9 mouse cellular contexts compared by ENCODE assay signal in the genomic region with DNA sequence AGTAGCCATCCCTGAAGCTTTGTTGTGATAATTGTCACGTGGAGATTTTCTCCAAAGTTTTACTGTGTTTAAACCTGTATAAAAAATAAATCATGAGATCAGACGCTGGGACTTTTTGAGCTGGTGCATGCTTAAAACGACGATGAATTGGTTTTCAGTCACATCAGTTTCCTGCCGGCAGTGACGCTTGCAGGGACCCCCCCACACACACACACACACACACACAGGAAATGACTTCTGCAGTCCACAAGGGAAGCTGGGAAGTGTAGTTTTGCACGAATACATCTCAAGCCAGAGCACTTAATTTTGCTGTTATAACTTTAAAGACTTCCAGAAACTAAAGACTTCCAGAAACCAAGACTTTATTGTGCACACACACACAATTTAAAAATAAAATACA. TPM values are rescaled to one million over a fixed set of nuclear protein-coding genes. Genes with fewer than 3 reads are reported as not detected.
A peak's percentile ranks its signal among the peaks of the same experiment; 100 is the strongest.
DNase-seq lines count a peak whose midpoint lies in the region; ATAC-seq lines count a peak whose summit lies in the region.
"Had no signal": no experiment of that assay in that cellular context is flagged by ENCODE, and none has a peak within 500 bp of the region (broad histone marks: within the 10 kb centered on the region; RNA-seq: fewer than 3 reads in every experiment).

No protein-coding gene starts in this region.

- no peak overlapping the region for H3K4me3 ChIP-seq in neural tube, embryonic 12.5 days
- H3K4me3 ChIP-seq in embryonic facial prominence, embryonic 10.5 days: peak overlapping the region; percentile 17; the same call in 1 of the 2 replicates
- H3K4me3 ChIP-seq in hindbrain, embryonic 12.5 days: no peak overlapping the region
- no peak overlapping the region for H3K4me3 ChIP-seq in stomach, embryonic 15.5 days (replicated peaks)
- H3K4me3 ChIP-seq: midbrain, embryonic 12.5 days had no signal

- WGBS in neural tube, embryonic 12.5 days: 50% methylated on average over 7 of the region's 7 CpGs
- WGBS in embryonic facial prominence, embryonic 10.5 days: 50% methylated on average over 7 of the region's 7 CpGs
- 53% methylated on average over 7 of the region's 7 CpGs for WGBS in hindbrain, embryonic 12.5 days
- WGBS in stomach, embryonic 15.5 days: 15% methylated on average over 7 of the region's 7 CpGs

- H3K4me2 ChIP-seq in neural tube, embryonic 12.5 days (replicated peaks): 0 out of 2 replicates have a peak overlapping the region, but pooled peaks have one; percentile 14
- peak overlapping the region; percentile 27 for H3K4me2 ChIP-seq in hindbrain, embryonic 12.5 days (replicated peaks)
- H3K4me2 ChIP-seq in stomach, embryonic 15.5 days: peak overlapping the region; percentile 36
- H3K4me2 ChIP-seq: midbrain, embryonic 12.5 days had no signal

- H3K27me3 ChIP-seq in neural tube, embryonic 12.5 days (replicated peaks): no peaks in the 10 kb centered on the region
- H3K27me3 ChIP-seq in embryonic facial prominence, embryonic 10.5 days (replicated peaks; ENCODE audit: low read depth, poor library complexity, severe bottlenecking): no peaks in the 10 kb centered on the region
- H3K27me3 ChIP-seq in hindbrain, embryonic 12.5 days: no peaks in the 10 kb centered on the region
- no peaks in the 10 kb centered on the region for H3K27me3 ChIP-seq in stomach, embryonic 15.5 days (replicated peaks)
- H3K27me3 ChIP-seq: midbrain, embryonic 12.5 days had no signal

- no peaks in the 10 kb centered on the region for H3K36me3 ChIP-seq in neural tube, embryonic 12.5 days
- no peaks in the 10 kb centered on the region for H3K36me3 ChIP-seq in embryonic facial prominence, embryonic 10.5 days (replicated peaks)
- no peaks in the 10 kb centered on the region for H3K36me3 ChIP-seq in hindbrain, embryonic 12.5 days
- H3K36me3 ChIP-seq in stomach, embryonic 15.5 days: no peaks in the 10 kb centered on the region
- H3K36me3 ChIP-seq: midbrain, embryonic 12.5 days had no signal

- H3K27ac ChIP-seq in neural tube, embryonic 12.5 days: no peak overlapping the region
- H3K27ac ChIP-seq in embryonic facial prominence, embryonic 10.5 days (replicated peaks): no peak overlapping the region
- no peak overlapping the region for H3K27ac ChIP-seq in hindbrain, embryonic 12.5 days
- H3K27ac ChIP-seq in stomach, embryonic 15.5 days: no peak overlapping the region
- H3K27ac ChIP-seq: midbrain, embryonic 12.5 days had no signal

- H3K4me1 ChIP-seq in neural tube, embryonic 12.5 days: no peaks in the 10 kb centered on the region
- peaks cover 8% of the 10 kb centered on the region; the same call in 1 of the 2 replicates for H3K4me1 ChIP-seq in embryonic facial prominence, embryonic 10.5 days
- H3K4me1 ChIP-seq in hindbrain, embryonic 12.5 days: no peaks in the 10 kb centered on the region
- H3K4me1 ChIP-seq in stomach, embryonic 15.5 days: no peaks in the 10 kb centered on the region
- H3K4me1 ChIP-seq: midbrain, embryonic 12.5 days had no signal

- no peak for DNase-seq in neural tube, embryonic 10.5 days (ENCODE audit: extremely low spot score, low spot score)
- peak; percentile 50 for DNase-seq in embryonic facial prominence, embryonic 10.5 days (ENCODE audit: low spot score)
- DNase-seq in layer of hippocampus, adult 9-11 months: peak; percentile 39
- DNase-seq in urinary bladder, postnatal 14 days (ENCODE audit: low spot score): no peak

- H3K9ac ChIP-seq in neural tube, embryonic 12.5 days: no peak overlapping the region
- H3K9ac ChIP-seq in hindbrain, embryonic 12.5 days: no peak overlapping the region
- H3K9ac ChIP-seq in stomach, embryonic 15.5 days: no peak overlapping the region
- H3K9ac ChIP-seq: midbrain, embryonic 12.5 days had no signal

- ATAC-seq in neural tube, embryonic 12.5 days (ENCODE audit: low FRiP score, low read depth): 0 out of 2 replicates have a peak, but pooled peaks have one; percentile 44
- ATAC-seq in hindbrain, embryonic 12.5 days (ENCODE audit: low FRiP score): no peak
- ATAC-seq in megakaryocyte, adult 5-6 weeks (ENCODE audit: poor library complexity, severe bottlenecking): peak; percentile 82
- ATAC-seq in stomach, embryonic 15.5 days (ENCODE audit: insufficient read depth, low FRiP score, low read depth): no peak; the same call in 1 of the 2 replicates

- H3K9me3 ChIP-seq in neural tube, embryonic 12.5 days: no peaks in the 10 kb centered on the region
- no peaks in the 10 kb centered on the region for H3K9me3 ChIP-seq in embryonic facial prominence, embryonic 10.5 days
- H3K9me3 ChIP-seq in hindbrain, embryonic 12.5 days (replicated peaks): no peaks in the 10 kb centered on the region
- no peaks in the 10 kb centered on the region for H3K9me3 ChIP-seq in stomach, embryonic 15.5 days
- H3K9me3 ChIP-seq: midbrain, embryonic 12.5 days had no signal

RNA-seq across cellular contexts. Expression of a gene that starts 5.3 kb away (rescaled TPM):
- polyA plus RNA-seq in neural tube, embryonic 12.5 days (2016; fragmentation: Nextera tagmentation; extraction: Ambion mirVana): 23.0 and 24.2 TPM in 2 replicates
- polyA plus RNA-seq in embryonic facial prominence, embryonic 10.5 days (2016; fragmentation: Nextera tagmentation; extraction: Ambion mirVana): 13.8 and 14.5 TPM in 2 replicates
- polyA plus RNA-seq in hindbrain, embryonic 12.5 days (2016; fragmentation: Nextera tagmentation; extraction: Ambion mirVana): 18.7 and 25.7 TPM in 2 replicates
- total RNA-seq in megakaryocyte, adult 5-6 weeks (2015): 7.0 and 8.3 TPM in 2 replicates
- 7.5 and 8.4 TPM in 2 replicates for total RNA-seq in megakaryocyte, adult 5-6 weeks (2017)
- 44.2 and 47.4 TPM in 2 replicates for polyA plus RNA-seq in stomach, embryonic 15.5 days (2015; fragmentation: Nextera tagmentation; extraction: Ambion mirVana)

RNA-seq across cellular contexts. Expression of a gene that starts 56.7 kb away (rescaled TPM):
- polyA plus RNA-seq in neural tube, embryonic 12.5 days (2016; fragmentation: Nextera tagmentation; extraction: Ambion mirVana): 16.4 and 16.9 TPM in 2 replicates
- 14.8 and 18.5 TPM in 2 replicates for polyA plus RNA-seq in embryonic facial prominence, embryonic 10.5 days (2016; fragmentation: Nextera tagmentation; extraction: Ambion mirVana)
- 15.4 and 18.4 TPM in 2 replicates for polyA plus RNA-seq in hindbrain, embryonic 12.5 days (2016; fragmentation: Nextera tagmentation; extraction: Ambion mirVana)
- 17.8 and 25.6 TPM in 2 replicates for total RNA-seq in megakaryocyte, adult 5-6 weeks (2015)
- 49.4 and 66.0 TPM in 2 replicates for total RNA-seq in megakaryocyte, adult 5-6 weeks (2017)
- 33.8 and 38.3 TPM in 2 replicates for polyA plus RNA-seq in stomach, embryonic 15.5 days (2015; fragmentation: Nextera tagmentation; extraction: Ambion mirVana)

Comparison
In these comparisons a context has a peak if more than half of its experiments do, and no peak if none do; other contexts are left out.
1. ATAC-seq: peak in neural tube, embryonic 12.5 days (single experiment) and megakaryocyte, adult 5-6 weeks (single experiment); none in hindbrain, embryonic 12.5 days (single experiment) and stomach, embryonic 15.5 days (single experiment).
2. DNase-seq: peak in embryonic facial prominence, embryonic 10.5 days (single experiment) and layer of hippocampus, adult 9-11 months (single experiment); none in neural tube, embryonic 10.5 days (single experiment) and urinary bladder, postnatal 14 days (single experiment).
3. Peak in every context shown above with its lines, with median percentiles within 50 percentile points of each other: H3K4me2 ChIP-seq.